18 mouse cellular contexts compared by ENCODE assay signal in the genomic region with DNA sequence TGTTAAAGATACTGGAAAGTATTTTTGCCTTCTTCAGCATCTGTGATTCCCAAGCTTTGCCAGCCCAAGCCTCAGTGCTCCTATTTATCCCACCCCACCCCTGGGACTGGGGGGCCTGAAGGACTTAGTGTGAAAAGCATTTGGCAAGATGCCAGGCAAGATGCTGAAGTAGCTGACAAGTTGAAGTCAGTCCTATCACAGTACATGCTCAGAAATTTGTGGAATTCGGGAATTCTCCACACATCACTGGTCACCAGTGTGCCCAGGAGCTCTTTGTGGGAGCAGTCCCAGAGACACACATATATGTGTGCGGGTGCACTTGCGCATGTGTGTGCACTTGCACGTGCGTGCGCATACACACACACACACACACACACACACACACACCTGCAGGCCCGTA. TPM values are rescaled to one million over a fixed set of nuclear protein-coding genes. Genes with fewer than 3 reads are reported as not detected.
DNase-seq lines count a peak whose midpoint lies in the region; ATAC-seq and TF ChIP-seq lines count a peak whose summit lies in the region.
"Had no signal": no experiment of that assay in that cellular context is flagged by ENCODE, and none has a peak within 500 bp of the region (broad histone marks: within the 10 kb centered on the region; RNA-seq: fewer than 3 reads in every experiment).

No protein-coding gene starts in this region.

- no peaks in the 10 kb centered on the region for H3K27me3 ChIP-seq in forebrain, embryonic 14.5 days (replicated peaks; ENCODE audit: control insufficient read depth, insufficient read depth, low read length)
- H3K27me3 ChIP-seq in forebrain, embryonic 10.5 days (ENCODE audit: poor library complexity, severe bottlenecking) = no peaks in the 10 kb centered on the region
- no peaks in the 10 kb centered on the region for H3K27me3 ChIP-seq in lung, embryonic 14.5 days (ENCODE audit: insufficient read depth, low read length)
- H3K27me3 ChIP-seq: embryonic facial prominence, embryonic 13.5 days; forebrain, embryonic 12.5 days; heart, embryonic 15.5 days; hindbrain, embryonic 12.5 days; intestine, embryonic 15.5 days had no signal

- WGBS in forebrain, embryonic 14.5 days = 83% methylated on average over 7 of the region's 7 CpGs
- WGBS in forebrain, embryonic 10.5 days = 89% methylated on average over 7 of the region's 7 CpGs
- WGBS in lung, embryonic 14.5 days = 72% methylated on average over 7 of the region's 7 CpGs

- H3K27ac ChIP-seq in forebrain, embryonic 14.5 days (ENCODE audit: low read depth, low read length) = no peak overlapping the region
- H3K27ac ChIP-seq in forebrain, embryonic 10.5 days = no peak overlapping the region
- H3K27ac ChIP-seq in lung, embryonic 14.5 days (ENCODE audit: low read depth) = no peak overlapping the region
- H3K27ac ChIP-seq: embryonic facial prominence, embryonic 13.5 days; forebrain, embryonic 12.5 days; gastrocnemius, adult 2 months; heart, embryonic 15.5 days; hindbrain, embryonic 12.5 days; intestine, embryonic 15.5 days had no signal

- peak; percentile 63 for DNase-seq in forebrain, embryonic 14.5 days (ENCODE audit: low spot score)
- no peak for DNase-seq in forebrain, embryonic 10.5 days (ENCODE audit: extremely low spot score, low spot score)
- DNase-seq in lung, embryonic 14.5 days = peak; percentile 78
- no peak for DNase-seq in lung, postnatal 14 days
- peak; percentile 64 for DNase-seq in brain, embryonic 14.5 days (ENCODE audit: low read depth)
- peak; percentile 10 for DNase-seq in retina, embryonic 14.5 days (ENCODE audit: low spot score)
- no peak for DNase-seq in testis, postnatal 14 days (ENCODE audit: low spot score)
- DNase-seq: adrenal gland, adult 8-10 months; gastrocnemius, adult 2 months; heart, adult 18-20 months; lung, postnatal 4 days had no signal

- peak; percentile 32; the same call in 1 of the 2 replicates for ATAC-seq in forebrain, embryonic 14.5 days
- peak; percentile 59; the same call in 1 of the 2 replicates for ATAC-seq in lung, embryonic 14.5 days (ENCODE audit: insufficient read depth)
- ATAC-seq: intestine, embryonic 15.5 days; midbrain, embryonic 16.5 days had no signal

- H3K4me3 ChIP-seq in forebrain, embryonic 14.5 days (ENCODE audit: low read depth, low read length) = no peak overlapping the region
- no peak overlapping the region for H3K4me3 ChIP-seq in forebrain, embryonic 10.5 days
- H3K4me3 ChIP-seq in lung, embryonic 14.5 days (ENCODE audit: low read depth, low read length) = no peak overlapping the region
- H3K4me3 ChIP-seq: embryonic facial prominence, embryonic 13.5 days; forebrain, embryonic 12.5 days; gastrocnemius, adult 2 months; heart, embryonic 15.5 days; hindbrain, embryonic 12.5 days; intestine, embryonic 15.5 days had no signal

- H3K4me2 ChIP-seq in forebrain, embryonic 14.5 days (ENCODE audit: low read length) = no peak overlapping the region
- H3K4me2 ChIP-seq in lung, embryonic 14.5 days = no peak overlapping the region
- H3K4me2 ChIP-seq: embryonic facial prominence, embryonic 13.5 days; forebrain, embryonic 12.5 days; heart, embryonic 15.5 days; hindbrain, embryonic 12.5 days; intestine, embryonic 15.5 days had no signal

- H3K4me1 ChIP-seq in forebrain, embryonic 14.5 days (ENCODE audit: control insufficient read depth, insufficient read depth, low read length) = no peaks in the 10 kb centered on the region
- 0 out of 2 replicates have a peak, but pooled peaks cover 3% of the 10 kb centered on the region for H3K4me1 ChIP-seq in forebrain, embryonic 10.5 days
- peaks cover 7% of the 10 kb centered on the region; the same call in 1 of the 2 replicates for H3K4me1 ChIP-seq in lung, embryonic 14.5 days (ENCODE audit: insufficient read depth)

- TF ChIP-seq CTCF in lung, embryonic 14.5 days (IDR thresholded peaks at IDR 0.05; ENCODE audit: low read depth) = no peak
- no peak for TF ChIP-seq CTCF in brain, embryonic 14.5 days (IDR thresholded peaks at IDR 0.05; ENCODE audit: borderline replicate concordance, extremely low read depth, insufficient read depth, insufficient read length)

- no peak for TF ChIP-seq POLR2A in brain, embryonic 14.5 days (IDR thresholded peaks at IDR 0.05; ENCODE audit: borderline replicate concordance, extremely low read depth, insufficient read depth, insufficient read length, poor library complexity, severe bottlenecking)

- H3K36me3 ChIP-seq in forebrain, embryonic 14.5 days (ENCODE audit: control insufficient read depth, insufficient read depth, low read length) = no peaks in the 10 kb centered on the region
- H3K36me3 ChIP-seq in forebrain, embryonic 10.5 days (replicated peaks) = no peaks in the 10 kb centered on the region
- no peaks in the 10 kb centered on the region for H3K36me3 ChIP-seq in lung, embryonic 14.5 days (ENCODE audit: insufficient read depth)
- H3K36me3 ChIP-seq: embryonic facial prominence, embryonic 13.5 days; forebrain, embryonic 12.5 days; heart, embryonic 15.5 days; hindbrain, embryonic 12.5 days; intestine, embryonic 15.5 days had no signal

- no peaks in the 10 kb centered on the region for H3K9me3 ChIP-seq in forebrain, embryonic 14.5 days (replicated peaks; ENCODE audit: control insufficient read depth, low read length)
- no peaks in the 10 kb centered on the region for H3K9me3 ChIP-seq in forebrain, embryonic 10.5 days
- H3K9me3 ChIP-seq in lung, embryonic 14.5 days (ENCODE audit: low read depth, low read length) = no peaks in the 10 kb centered on the region
- H3K9me3 ChIP-seq: embryonic facial prominence, embryonic 13.5 days; forebrain, embryonic 12.5 days; heart, embryonic 15.5 days; hindbrain, embryonic 12.5 days; intestine, embryonic 15.5 days had no signal

- H3K9ac ChIP-seq in forebrain, embryonic 14.5 days (ENCODE audit: low read length) = no peak overlapping the region
- H3K9ac ChIP-seq in lung, embryonic 14.5 days = no peak overlapping the region
- H3K9ac ChIP-seq: embryonic facial prominence, embryonic 13.5 days; forebrain, embryonic 12.5 days; heart, embryonic 15.5 days; hindbrain, embryonic 12.5 days; intestine, embryonic 15.5 days had no signal

RNA-seq across cellular contexts. Expression of a gene that starts 10.2 kb away (rescaled TPM):
- polyA plus RNA-seq in forebrain, embryonic 14.5 days (2014; fragmentation: Nextera tagmentation; extraction: Ambion mirVana) = 0.03 and 0.05 TPM in 2 replicates
- 0.02 and 0.05 TPM in 2 replicates for polyA plus RNA-seq in forebrain, embryonic 10.5 days (2016; fragmentation: Nextera tagmentation; extraction: Ambion mirVana)
- polyA plus RNA-seq in lung, embryonic 14.5 days (2014; fragmentation: Nextera tagmentation; extraction: Ambion mirVana) = 0.29 and 0.53 TPM in 2 replicates
- polyA plus RNA-seq in brain, embryonic 14.5 days (2012; rRNA removed) = 0.18 and 0.51 TPM in 2 replicates
- polyA plus RNA-seq: liver, adult 2 months had no signal

Comparison
In these comparisons a context has a peak if more than half of its experiments do, and no peak if none do; other contexts are left out.
1. DNase-seq: peak in forebrain, embryonic 14.5 days (single experiment), lung, embryonic 14.5 days (single experiment), brain, embryonic 14.5 days (single experiment) and retina, embryonic 14.5 days (single experiment); none in forebrain, embryonic 10.5 days (single experiment), lung, postnatal 14 days (single experiment) and testis, postnatal 14 days (single experiment).